Mouse (Mus musculus) left cerebral cortex, adult 2 months (tissue): ENCODE results near the gene Gm10392. TPM values are rescaled to one million over a fixed set of nuclear protein-coding genes. Genes with fewer than 3 reads are reported as not detected.

Experiments
- DNase-seq, 2 experiments: peaks; one replicate each; pipeline ENCODE4 v3.0.0; 2021 to 2022; ENCODE audit warnings: low spot score in 2 of 2, mixed read lengths in 1 of 2; ENCODE audit errors: extremely low spot score in 1 of 2
- H3K27ac ChIP-seq: fragments of 200-600 bp; 2 replicates; pipeline ENCODE4 v1.8.1; 2022
- H3K4me3 ChIP-seq: fragments of 200-600 bp; 2 replicates; pipeline ENCODE4 v1.8.1; 2022
- CTCF ChIP-seq: fragments of 200-600 bp; IDR thresholded peaks from 2 replicates; pipeline ENCODE4 v1.8.1; 2022; ENCODE audit warnings: antibody characterized with exemption, mild to moderate bottlenecking, moderate library complexity
- intact Hi-C: fragments of 180-260 bp; cut with DNase I; formaldehyde crosslinking; loops from one replicate; pipeline ENCODE4 v1.15.1; 2025
- total RNA-seq, 2 experiments: library from RNA; stranded (reverse); gene quantifications; 2 replicates each; pipeline ENCODE4 v1.2.3; 2021

Gene Gm10392
- total RNA-seq, 2 experiments from 2014 or later: not detected

- TF ChIP-seq CTCF: peak; percentile 75
- H3K4me3 ChIP-seq: no peak overlapping the region
- intact Hi-C loops: no loop called here
- H3K27ac ChIP-seq: no peak overlapping the region
- peak; percentile 70 to 73 for DNase-seq
These were observed 51.8 kb downstream of the Gm10392 start for GRCm38 (mm10) chr11:77467157-77467556.

Other genes with a start within 250 kb of the Gm10392 start
- 10 to 100 TPM; 48.9 to 57.9 TPM for gene Coro6, start 56.8 kb downstream of the Gm10392 start, total RNA-seq
- 10 to 100 TPM; 89.7 to 91.7 TPM for gene Ankrd13b, start 29.5 kb downstream of the Gm10392 start, total RNA-seq
- gene Git1, start 25.6 kb downstream of the Gm10392 start, total RNA-seq: 100 to 1,000 TPM; 297 to 305 TPM
- gene Abhd15, start 4.1 kb downstream of the Gm10392 start, total RNA-seq: 1 to 10 TPM; 1.4 to 1.7 TPM
- 1 to 10 TPM; 3.6 to 5.0 TPM for gene Trp53i13, start 3.2 kb downstream of the Gm10392 start, total RNA-seq
- gene Taok1, start 88.6 kb upstream of the Gm10392 start, total RNA-seq: 100 to 1,000 TPM; 105 TPM
- 10 to 100 TPM; 68.5 to 73.5 TPM for gene Nufip2, start 167.0 kb upstream of the Gm10392 start, total RNA-seq
- gene Cryba1, start 206.1 kb upstream of the Gm10392 start, total RNA-seq: not detected
- gene Myo18a, start 244.0 kb upstream of the Gm10392 start, total RNA-seq: 100 to 1,000 TPM; 164 to 169 TPM